Mouse (Mus musculus) gastrocnemius, postnatal 10 days (tissue): ENCODE measurements at regions not wholly inside any gene's neighbourhood (a gene's known extent, or its start where the extent isn't known, plus 50 kb on each side); places are given as distances from the start of the nearest gene placed in this dataset.

Experiments
- DNase-seq: peaks from one replicate; pipeline ENCODE4 v3.0.0; 2021; ENCODE audit warnings: mixed read lengths

GRCm38 (mm10) chr15:63371328-63372023 lies 473.5 kb downstream of the Gsdmc2 start:
- no peak for DNase-seq

GRCm38 (mm10) chr15:63364473-63364872 lies 480.5 kb downstream of the Gsdmc2 start:
- DNase-seq, result no peak

- DNase-seq, result peak; percentile 28
Measured at GRCm38 (mm10) chr15:63360402-63360801, 484.6 kb downstream of the Gsdmc2 start.

GRCm38 (mm10) chr15:63341730-63342129 lies 503.2 kb downstream of the Gsdmc2 start:
- no peak for DNase-seq

GRCm38 (mm10) chr15:63340322-63341060 lies 504.5 kb downstream of the Gsdmc2 start:
- peak; percentile 54 for DNase-seq

GRCm38 (mm10) chr15:63319666-63320065 lies 525.3 kb downstream of the Gsdmc2 start:
- no peak for DNase-seq

- no peak for DNase-seq
Measured at GRCm38 (mm10) chr15:63310426-63310825, 534.6 kb downstream of the Gsdmc2 start.

GRCm38 (mm10) chr15:63299311-63299710 lies 545.7 kb downstream of the Gsdmc2 start:
- no peak for DNase-seq

GRCm38 (mm10) chr15:63288534-63288933 lies 556.4 kb downstream of the Gsdmc2 start:
- no peak for DNase-seq

GRCm38 (mm10) chr15:63286026-63286425 lies 559.0 kb downstream of the Gsdmc2 start:
- DNase-seq, result no peak

GRCm38 (mm10) chr15:63270381-63270780 lies 574.6 kb downstream of the Gsdmc2 start:
- DNase-seq, result peak; percentile 5

- DNase-seq, result no peak
Measured at GRCm38 (mm10) chr15:63265845-63266244, 579.1 kb downstream of the Gsdmc2 start.

- DNase-seq, result no peak
Measured at GRCm38 (mm10) chr15:63255736-63256135, 589.2 kb downstream of the Gsdmc2 start.

GRCm38 (mm10) chr15:63252781-63253340 lies 592.1 kb downstream of the Gsdmc2 start:
- DNase-seq, result no peak

GRCm38 (mm10) chr15:63238601-63239000 lies 606.4 kb downstream of the Gsdmc2 start:
- DNase-seq, result no peak

GRCm38 (mm10) chr15:63218393-63219060 lies 626.5 kb downstream of the Gsdmc2 start:
- DNase-seq, result no peak

GRCm38 (mm10) chr15:63205150-63205549 lies 639.8 kb downstream of the Gsdmc2 start:
- no peak for DNase-seq

- no peak for DNase-seq
Measured at GRCm38 (mm10) chr15:63195031-63195430, 649.9 kb downstream of the Gsdmc2 start.

- DNase-seq, result no peak
Measured at GRCm38 (mm10) chr15:63194492-63194797, 650.5 kb downstream of the Gsdmc2 start.

- DNase-seq, result no peak
Measured at GRCm38 (mm10) chr15:63193617-63194491, 651.1 kb downstream of the Gsdmc2 start.

- DNase-seq, result no peak
Measured at GRCm38 (mm10) chr15:63191731-63192130, 653.2 kb downstream of the Gsdmc2 start.

GRCm38 (mm10) chr15:63190086-63190485 lies 654.9 kb downstream of the Gsdmc2 start:
- DNase-seq, result no peak
